Mouse (Mus musculus) liver, embryonic 14.5 days (tissue): ENCODE measurements around the gene Gm266.

Experiments used
- CTCF ChIP-seq: IDR thresholded peaks from 2 replicates; pipeline ENCODE4 v1.5.1; 2016; ENCODE audit warnings: antibody characterized with exemption, low read depth, control low read depth
- EP300 ChIP-seq: IDR thresholded peaks from 2 replicates; pipeline ENCODE4 v1.6.1; 2016; ENCODE audit warnings: antibody characterized with exemption, low read depth

DNA sequence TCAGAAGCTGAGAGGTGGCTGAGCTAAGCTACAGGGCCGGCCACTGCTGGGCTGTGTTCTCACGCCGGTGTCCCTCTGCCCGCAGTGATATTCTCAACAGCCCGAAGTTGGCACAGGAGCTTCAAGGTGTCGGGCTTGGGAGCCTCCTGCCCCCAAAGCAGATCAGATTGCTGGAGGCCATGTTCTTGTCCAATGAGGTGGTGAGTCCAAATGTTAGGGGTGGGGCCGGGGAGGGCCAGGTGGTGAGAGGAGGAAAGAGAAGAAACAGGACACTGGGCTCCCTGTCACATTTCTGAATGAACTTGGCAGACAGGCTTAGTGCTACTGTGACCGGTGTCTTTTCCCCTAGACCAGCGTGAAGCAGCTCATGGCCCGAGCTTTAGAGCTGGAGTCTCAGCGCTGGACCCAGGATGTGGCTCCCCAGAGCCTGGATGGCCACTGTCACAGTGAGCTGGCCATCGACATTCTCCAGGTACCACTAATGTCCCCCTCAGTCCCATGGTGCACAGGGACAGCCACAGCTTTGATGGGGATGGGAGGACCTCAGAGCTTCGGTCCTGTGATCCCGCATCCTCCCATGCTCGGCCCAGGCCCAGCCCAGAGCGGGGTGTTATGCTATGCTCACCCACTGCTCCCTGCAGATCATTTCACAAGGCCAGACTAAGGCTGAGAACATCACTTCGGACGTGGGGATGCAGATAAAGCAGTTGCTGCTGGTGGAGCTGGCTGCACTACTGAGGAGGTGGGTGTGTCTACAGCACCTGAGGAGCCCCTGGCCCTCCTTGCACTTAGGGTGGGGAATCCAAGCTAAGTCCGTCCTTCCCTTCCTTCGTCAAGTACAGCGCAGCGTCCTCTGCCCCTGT lies 37.5 kb downstream of the Gm266 start:
- TF ChIP-seq EP300 (no peak), CTCF (no peak)
